Mouse (Mus musculus): ENCODE measurements around the gene Pcna. TPM values are rescaled to one million over a fixed set of nuclear protein-coding genes. Genes with fewer than 3 reads are reported as not detected.

Gene Pcna
- total RNA-seq, 2 experiments from 2014 or later, result 37.5 to 40.9 TPM

- DNase-seq (ENCODE audit: low spot score), result no peak
- intact Hi-C loops (cut with DNase I), result no loop called here
These were observed 26.3 kb upstream of the Pcna start for GRCm38 (mm10) chr2:132279336-132279882.

- DNase-seq (ENCODE audit: low spot score), result no peak
- intact Hi-C loops (cut with DNase I), result no loop called here
These were observed 25.2 kb upstream of the Pcna start for GRCm38 (mm10) chr2:132278273-132278853.

GRCm38 (mm10) chr2:132276249-132276648 lies 23.1 kb upstream of the Pcna start:
- no peak for DNase-seq (ENCODE audit: low spot score)
- intact Hi-C loops (cut with DNase I), result no loop called here

- intact Hi-C loops (cut with DNase I), result no loop called here
- no peak for DNase-seq (ENCODE audit: low spot score)
These were observed 22.4 kb upstream of the Pcna start for GRCm38 (mm10) chr2:132275527-132275926.

- no peak for DNase-seq (ENCODE audit: low spot score)
- intact Hi-C loops (cut with DNase I), result no loop called here
These were observed 19.7 kb upstream of the Pcna start for GRCm38 (mm10) chr2:132272694-132273389.

- no peak for DNase-seq (ENCODE audit: low spot score)
- intact Hi-C loops (cut with DNase I), result loop anchor here (2.0 kb wide), 1 partner anchor 36 kb away; no protein-coding TSS in a partner anchor
These were observed 17.3 kb upstream of the Pcna start for GRCm38 (mm10) chr2:132270331-132270951.

- intact Hi-C loops (cut with DNase I), result no loop called here
- no peak for DNase-seq (ENCODE audit: low spot score)
These were observed 16.1 kb upstream of the Pcna start for GRCm38 (mm10) chr2:132269217-132269616.

- intact Hi-C loops (cut with DNase I), result no loop called here
- no peak for DNase-seq (ENCODE audit: low spot score)
These were observed 13.0 kb upstream of the Pcna start for GRCm38 (mm10) chr2:132266086-132266485.

- intact Hi-C loops (cut with DNase I), result loop anchor here (2.0 kb wide), 1 partner anchor 16 kb away; no protein-coding TSS in a partner anchor
- DNase-seq (ENCODE audit: low spot score), result no peak
These were observed 12.1 kb upstream of the Pcna start for GRCm38 (mm10) chr2:132265196-132265595.

GRCm38 (mm10) chr2:132264266-132264710 lies 11.2 kb upstream of the Pcna start:
- intact Hi-C loops (cut with DNase I), result loop anchor here (2.0 kb wide), 1 partner anchor 17 kb away; no protein-coding TSS in a partner anchor
- DNase-seq (ENCODE audit: low spot score), result no peak

GRCm38 (mm10) chr2:132263421-132264265 lies 10.5 kb upstream of the Pcna start:
- no peak for DNase-seq (ENCODE audit: low spot score)
- intact Hi-C loops (cut with DNase I), result loop anchor here (2.0 kb wide), 2 partner anchors 17 to 51 kb away; no protein-coding TSS in a partner anchor

- intact Hi-C loops (cut with DNase I), result loop anchor here (2.0 kb wide), 1 partner anchor 52 kb away; no protein-coding TSS in a partner anchor
- peak; percentile 98 for DNase-seq (ENCODE audit: low spot score)
These were observed 9.8 kb upstream of the Pcna start, which contains the start of gene Cds2 for GRCm38 (mm10) chr2:132262879-132263398. Cds2 (plus strand) TSS chr2:132263148.

- intact Hi-C loops (cut with DNase I), result loop anchor here (2.0 kb wide), 1 partner anchor 53 kb away; no protein-coding TSS in a partner anchor
- no peak for DNase-seq (ENCODE audit: low spot score)
These were observed 9.1 kb upstream of the Pcna start for GRCm38 (mm10) chr2:132262175-132262574.

- DNase-seq (ENCODE audit: low spot score), result no peak
- intact Hi-C loops (cut with DNase I), result loop anchor here (2.0 kb wide), 1 partner anchor 224 kb away; no protein-coding TSS in a partner anchor
These were observed 7.5 kb upstream of the Pcna start for GRCm38 (mm10) chr2:132260601-132261000.

GRCm38 (mm10) chr2:132257350-132258068 lies 4.4 kb upstream of the Pcna start:
- no peak for DNase-seq (ENCODE audit: low spot score)
- intact Hi-C loops (cut with DNase I), result loop anchor here (10.0 kb wide), 1 partner anchor 557 kb away; the partner anchor contains the start of genes Mcm8 and Trmt6

- intact Hi-C loops (cut with DNase I), result loop anchor here (10.0 kb wide), 1 partner anchor 561 kb away; the partner anchor contains the start of genes Mcm8 and Trmt6
- DNase-seq (ENCODE audit: low spot score), result no peak
These were observed 489 bp upstream of the Pcna start for GRCm38 (mm10) chr2:132253603-132254002.

GRCm38 (mm10) chr2:132251911-132252310 lies 1.2 kb downstream of the Pcna start:
- no peak for DNase-seq (ENCODE audit: low spot score)
- intact Hi-C loops (cut with DNase I), result loop anchor here (10.0 kb wide), 1 partner anchor 563 kb away; the partner anchor contains the start of genes Mcm8 and Trmt6

Measured in heart, postnatal 25 days (tissue).